Mouse (Mus musculus) Patski (cell line): ENCODE results near the gene Tmem119. TPM values are rescaled to one million over a fixed set of nuclear protein-coding genes. Genes with fewer than 3 reads are reported as not detected.
"Not testable (repeated sequence)": the region's sequence is repeated elsewhere in the genome, so short reads cannot be mapped to it uniquely, and the experiment has no call there.

Source experiments
- ATAC-seq: fragments of 100-300 bp; one replicate; pipeline ENCODE4 v1.8.0; 2021
- CTCF ChIA-PET: fragments of 350-600 bp; sonication (Branson Sonifier 250); formaldehyde crosslinking; loops from one replicate; lab custom pipeline; 2022; ENCODE audit warnings: inconsistent platforms; lab: Charles Lee
- POLR2A ChIA-PET: fragments of 350-600 bp; sonication (Branson Sonifier 250); formaldehyde crosslinking; loops from one replicate; lab custom pipeline; 2022; ENCODE audit warnings: antibody characterized with exemption, inconsistent platforms; lab: Charles Lee
- DNase-seq: peaks from one replicate; pipeline ENCODE4 v3.0.0-alpha.2; 2011; ENCODE audit warnings: low read depth, low spot score
- H3K27me3 ChIP-seq: fragments of 371-371 bp; one replicate; pipeline ENCODE4 v1.5.1; 2021
- CTCF ChIP-seq: fragments of 100-300 bp; IDR thresholded peaks from one replicate; pipeline ENCODE4 v1.5.1; 2021
- in situ Hi-C: fragments of 300-500 bp; cut with MboI; formaldehyde crosslinking; loops from 3 replicates; pipeline ENCODE4 v1.11.1; 2018; ENCODE audit warnings: low pct_unique_long_range_greater_than_20kb, mixed read lengths
- polyA plus RNA-seq: library from polyadenylated mRNA; unstranded; gene quantifications from one replicate; pipeline ENCODE4 v1.2.3, GENCODE M21; 2021

The Tmem119 gene
- polyA plus RNA-seq, 1 experiment from 2014 or later: not detected

DNA sequence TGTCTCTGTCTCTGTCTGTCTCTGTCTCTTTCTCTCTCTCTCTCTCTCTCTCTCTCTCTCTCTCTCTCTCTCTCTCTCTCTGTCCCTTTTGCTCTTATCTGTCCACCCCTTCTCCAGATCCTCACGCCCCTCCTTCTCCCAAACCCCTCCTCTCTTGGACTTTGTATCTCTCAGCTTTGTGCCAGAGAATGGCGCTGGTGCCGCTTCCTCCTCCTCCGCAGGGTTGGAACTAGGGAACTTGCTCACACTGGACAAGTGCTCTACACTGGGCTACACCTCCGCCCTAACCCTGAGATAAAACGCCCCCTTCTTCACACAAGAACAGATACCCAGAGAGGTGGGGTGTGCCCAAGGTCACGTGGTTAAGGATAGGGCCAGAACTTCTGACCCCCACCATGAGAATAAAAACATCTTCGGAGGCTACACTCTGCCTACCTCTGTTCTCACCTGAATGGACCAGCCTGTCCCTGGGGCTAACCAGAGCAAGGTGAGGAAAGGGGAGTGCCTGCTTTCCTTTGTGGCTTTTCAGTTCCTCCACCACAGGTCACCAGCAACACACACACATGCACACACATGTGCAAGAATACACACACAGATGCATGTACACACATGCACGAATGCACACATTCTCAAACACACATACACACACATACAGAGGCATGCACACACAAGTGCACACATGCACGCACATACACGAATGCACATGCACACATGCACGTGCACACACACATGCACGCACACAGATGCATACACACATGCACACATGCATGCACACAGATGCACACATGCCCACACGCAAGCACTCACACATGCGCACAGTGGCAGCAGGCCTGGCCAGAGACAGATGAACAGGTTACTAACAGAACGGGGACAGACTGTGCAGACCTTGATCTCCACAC lies 8.9 kb downstream of the Tmem119 start:
- ATAC-seq (no peak), DNase-seq (no peak)
- POLR2A ChIA-PET: no interaction called here
- TF ChIP-seq CTCF: no peak
- CTCF ChIA-PET: no interaction called here
- in situ Hi-C loops: no loop called here
- peaks cover 13% of the 10 kb centered on the region for H3K27me3 ChIP-seq

DNA sequence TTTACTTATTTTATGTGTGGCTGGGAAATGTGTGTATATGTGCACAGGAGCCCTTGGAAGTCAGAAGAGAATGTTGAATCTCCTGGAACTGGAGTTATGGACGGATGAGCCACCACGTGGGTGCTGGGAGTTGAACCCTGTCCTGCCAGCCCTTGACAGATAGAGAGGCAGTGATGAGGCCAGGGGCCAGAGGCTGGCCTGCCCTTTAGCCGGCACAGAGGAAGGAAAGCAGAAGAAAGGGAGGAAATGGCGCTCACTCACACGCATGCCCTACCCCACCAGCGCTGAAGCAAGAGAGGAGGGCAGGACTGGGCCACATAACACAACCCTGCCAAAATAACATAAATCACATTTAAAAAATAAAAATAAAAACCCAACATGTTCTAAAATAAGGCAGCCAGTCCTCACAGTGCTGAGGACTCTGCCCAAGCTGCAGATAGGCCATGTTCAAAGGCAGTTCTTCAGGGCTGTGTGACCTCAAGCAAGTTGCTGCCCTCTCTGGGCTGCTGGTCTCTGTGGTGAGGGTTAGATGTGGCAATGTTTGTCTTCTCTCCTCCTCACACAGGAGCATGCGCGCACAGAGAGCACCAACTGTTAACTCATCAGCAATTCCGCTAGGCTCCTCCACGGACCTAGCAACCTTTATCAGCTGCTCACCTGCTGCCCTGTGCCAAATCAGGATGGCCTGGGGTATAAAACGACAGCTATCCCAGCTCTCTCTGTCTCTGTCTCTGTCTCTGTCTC lies 9.7 kb downstream of the Tmem119 start:
- POLR2A ChIA-PET: no interaction called here
- DNase-seq (no peak), ATAC-seq (no peak)
- peaks cover 13% of the 10 kb centered on the region for H3K27me3 ChIP-seq
- CTCF ChIA-PET: no interaction called here
- no peak for TF ChIP-seq CTCF
- in situ Hi-C loops: no loop called here

DNA sequence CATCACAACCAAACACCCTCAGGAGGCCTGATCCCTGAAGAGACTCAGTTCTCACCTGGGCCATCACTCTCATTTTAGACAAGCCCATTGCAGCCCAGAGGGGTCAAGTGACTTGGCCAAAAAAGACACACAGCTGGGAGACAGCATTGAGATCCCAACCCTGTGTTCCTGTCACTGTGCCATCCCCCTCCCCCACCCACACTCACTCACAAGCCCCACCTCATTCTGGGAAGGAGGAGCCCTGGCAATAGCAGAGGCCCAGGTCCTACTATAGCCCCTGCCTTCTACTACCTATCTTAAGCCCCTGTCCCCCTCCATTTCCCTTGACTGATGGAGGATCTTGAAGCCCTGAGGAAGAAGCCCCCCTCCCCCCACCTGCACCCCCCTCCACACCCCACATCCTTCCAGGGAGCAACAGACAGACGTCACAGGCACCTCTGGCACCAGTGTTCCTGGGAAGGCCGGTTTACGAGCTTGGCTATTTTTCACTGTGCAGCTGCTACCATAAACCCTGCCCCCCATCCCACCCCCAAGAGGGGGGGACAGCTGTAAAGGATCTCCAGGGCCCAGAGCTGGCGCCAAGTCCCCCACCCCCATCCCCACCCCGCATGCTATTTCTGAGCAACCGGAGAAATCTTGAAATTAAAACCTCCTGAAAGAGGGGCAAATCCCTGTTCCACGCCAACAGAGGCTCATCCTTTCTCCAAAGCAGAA lies 11.1 kb downstream of the Tmem119 start:
- ATAC-seq (no peak), DNase-seq (no peak)
- in situ Hi-C loops: no loop called here
- TF ChIP-seq CTCF: no peak
- CTCF ChIA-PET: interaction anchor here (1.1 kb wide), 1 partner anchor 14 kb away, joined by 3 read pairs; no protein-coding TSS in a partner anchor
- peaks cover 7% of the 10 kb centered on the region for H3K27me3 ChIP-seq
- POLR2A ChIA-PET: no interaction called here

DNA sequence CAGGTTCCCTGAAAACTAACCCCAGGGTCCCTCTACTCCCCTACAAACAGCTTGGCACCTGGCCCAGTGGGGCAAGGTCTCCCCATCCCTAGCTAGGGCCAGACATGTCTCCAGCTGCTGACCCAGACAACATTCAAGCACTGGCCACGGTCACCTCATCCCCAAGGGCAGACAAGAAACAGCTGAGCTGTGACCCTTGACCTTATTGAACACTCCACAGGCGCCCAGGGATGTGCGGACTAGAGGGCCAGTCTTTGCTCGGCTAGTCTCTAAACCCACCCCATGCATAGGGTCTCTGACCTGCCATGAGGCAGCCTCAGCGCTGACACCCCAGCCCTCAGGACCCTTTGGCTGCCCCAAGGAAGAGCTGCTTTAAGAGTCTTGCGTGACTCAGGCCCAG lies 11.7 kb downstream of the Tmem119 start:
- in situ Hi-C loops: no loop called here
- DNase-seq (no peak), ATAC-seq (no peak)
- no peak for TF ChIP-seq CTCF
- H3K27me3 ChIP-seq: peaks cover 5% of the 10 kb centered on the region
- POLR2A ChIA-PET: no interaction called here
- CTCF ChIA-PET: interaction anchor here (1.1 kb wide), 1 partner anchor 13 kb away, joined by 3 read pairs; no protein-coding TSS in a partner anchor

DNA sequence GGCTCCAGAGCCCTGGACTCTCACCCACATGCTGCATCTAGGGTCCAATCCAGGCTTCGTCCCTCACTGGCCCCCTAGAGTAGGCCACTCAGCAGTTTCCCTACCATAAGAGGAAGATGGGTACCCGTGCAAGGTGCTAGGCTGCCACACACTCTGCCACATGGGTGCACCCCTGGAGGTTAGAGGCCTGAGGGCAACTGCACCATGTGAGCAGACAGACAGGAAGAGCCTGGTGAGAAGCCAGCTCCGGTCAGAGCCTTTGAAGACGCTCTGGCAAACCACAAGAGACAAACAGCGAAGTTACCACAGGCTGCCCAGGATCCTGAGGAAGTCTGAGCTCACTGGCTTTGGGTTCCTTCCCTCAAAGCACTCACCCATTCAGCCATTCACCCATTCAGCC lies 13.3 kb downstream of the Tmem119 start:
- in situ Hi-C loops: no loop called here
- peaks cover 5% of the 10 kb centered on the region for H3K27me3 ChIP-seq
- ATAC-seq (no peak), DNase-seq (no peak)
- ChIA-PET POLR2A (no interaction called here), CTCF (no interaction called here)
- TF ChIP-seq CTCF: no peak

DNA sequence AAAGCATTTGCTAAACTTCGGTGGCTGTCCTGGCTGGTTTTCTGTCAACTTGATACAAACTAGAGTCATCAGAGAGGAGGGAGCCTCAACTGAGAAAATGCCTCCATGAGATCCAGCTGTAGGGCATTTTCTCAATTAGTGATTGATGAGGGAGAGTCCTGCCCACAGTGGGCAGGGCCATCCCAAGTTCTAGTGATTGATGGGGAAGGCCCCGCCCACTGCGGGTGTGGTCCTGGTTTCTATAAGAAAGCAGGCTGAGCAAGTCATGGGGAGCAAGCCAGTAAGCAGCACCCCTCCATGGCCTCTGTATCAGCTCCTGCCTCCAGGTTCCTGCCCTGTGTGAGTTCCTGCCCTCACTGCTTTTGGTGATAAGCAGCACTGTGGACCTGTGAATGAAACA lies 16.2 kb downstream of the Tmem119 start:
- ATAC-seq, in situ Hi-C loops, H3K27me3 ChIP-seq, DNase-seq: not testable (repeated sequence)
- CTCF ChIA-PET: interaction anchor here (0.9 to 3.4 kb wide), 2 partner anchors 10 to 32 kb away, joined by 3 to 16 read pairs; partner anchors contain the start of gene Iscu
- POLR2A ChIA-PET: interaction anchor here (0.9 kb wide), 1 partner anchor 16 kb away, joined by 3 read pairs; the partner anchor contains the start of gene Tmem119

DNA sequence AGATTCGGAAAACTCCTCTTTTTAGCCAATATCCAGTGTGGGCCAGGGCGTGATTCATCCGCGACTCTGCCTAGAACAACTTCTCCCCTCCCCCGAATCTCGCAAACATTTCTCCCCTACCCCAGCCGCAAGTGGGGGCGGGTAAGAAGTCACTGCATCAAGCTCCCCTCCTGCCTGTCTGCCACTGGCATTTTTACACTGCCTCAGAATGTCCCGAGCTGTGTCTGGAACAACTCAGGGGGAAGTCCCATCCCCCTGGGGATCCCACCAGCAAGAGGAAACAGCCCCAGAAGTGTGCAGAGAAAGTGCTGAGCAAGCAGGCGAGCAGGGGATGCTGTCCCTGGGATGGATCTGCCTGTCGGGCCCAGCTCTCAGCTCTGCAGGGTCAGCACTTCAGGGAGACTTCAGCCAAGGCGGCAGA lies 16.7 kb downstream of the Tmem119 start:
- no peak for TF ChIP-seq CTCF
- H3K27me3 ChIP-seq: no peaks in the 10 kb centered on the region
- ChIA-PET CTCF (interaction anchor here (0.9 to 3.4 kb wide), 2 partner anchors 10 to 33 kb away, joined by 3 to 16 read pairs; partner anchors contain the start of gene Iscu), POLR2A (interaction anchor here (0.9 kb wide), 1 partner anchor 17 kb away, joined by 3 read pairs; the partner anchor contains the start of gene Tmem119)
- in situ Hi-C loops: no loop called here
- ATAC-seq (no peak), DNase-seq (no peak)

DNA sequence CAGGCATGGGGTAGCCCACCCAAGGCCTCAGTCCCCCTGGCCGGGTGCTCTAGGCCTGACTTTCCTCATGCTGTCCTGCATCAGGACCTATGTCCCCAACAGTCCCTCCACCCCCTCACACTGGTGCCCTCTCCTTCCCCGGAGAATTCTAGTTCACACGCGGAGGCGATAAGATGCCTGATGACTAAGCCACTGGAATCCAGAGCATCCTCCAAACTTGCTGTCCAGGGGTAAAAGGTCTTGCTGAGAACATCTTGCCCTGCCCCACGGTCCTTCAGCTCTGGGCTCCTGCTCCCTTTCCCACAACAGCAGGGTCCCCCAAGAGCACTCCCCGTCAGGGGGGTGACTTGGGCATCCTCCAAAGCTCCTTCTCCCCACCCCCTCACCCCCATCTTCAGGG lies 17.7 kb downstream of the Tmem119 start:
- ChIA-PET POLR2A (no interaction called here), CTCF (interaction anchor here (0.8 to 3.4 kb wide), 2 partner anchors 9 to 21 kb away, joined by 3 to 16 read pairs; partner anchors contain the start of gene Iscu)
- H3K27me3 ChIP-seq: no peaks in the 10 kb centered on the region
- in situ Hi-C loops: no loop called here
- ATAC-seq: no peak
- no peak for DNase-seq
- no peak for TF ChIP-seq CTCF

DNA sequence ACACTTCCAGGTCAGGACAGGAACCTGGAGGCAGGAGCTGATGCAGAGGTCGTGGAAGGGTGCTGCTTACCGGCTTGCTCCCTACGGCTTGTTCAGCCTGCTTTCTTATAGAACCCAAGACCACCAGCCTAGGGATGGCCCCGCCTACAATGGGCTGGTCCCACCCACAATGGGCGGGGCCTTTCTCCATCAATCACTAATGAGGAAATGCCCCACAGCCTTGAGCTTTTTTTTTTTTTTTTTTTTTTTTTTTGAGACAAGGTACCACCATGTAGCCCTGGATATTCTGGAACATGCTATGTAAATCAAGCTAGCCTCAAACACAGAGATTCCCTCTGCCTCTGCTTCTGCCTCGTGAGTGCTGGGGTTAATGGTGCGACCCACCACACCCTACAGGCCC lies 18.4 kb downstream of the Tmem119 start:
- ATAC-seq (no peak), DNase-seq (no peak)
- ChIA-PET CTCF (interaction anchor here (3.4 kb wide), 1 partner anchor 8 kb away, joined by 16 read pairs; the partner anchor contains the start of gene Iscu), POLR2A (no interaction called here)
- no peaks in the 10 kb centered on the region for H3K27me3 ChIP-seq
- in situ Hi-C loops: no loop called here
- TF ChIP-seq CTCF: no peak

DNA sequence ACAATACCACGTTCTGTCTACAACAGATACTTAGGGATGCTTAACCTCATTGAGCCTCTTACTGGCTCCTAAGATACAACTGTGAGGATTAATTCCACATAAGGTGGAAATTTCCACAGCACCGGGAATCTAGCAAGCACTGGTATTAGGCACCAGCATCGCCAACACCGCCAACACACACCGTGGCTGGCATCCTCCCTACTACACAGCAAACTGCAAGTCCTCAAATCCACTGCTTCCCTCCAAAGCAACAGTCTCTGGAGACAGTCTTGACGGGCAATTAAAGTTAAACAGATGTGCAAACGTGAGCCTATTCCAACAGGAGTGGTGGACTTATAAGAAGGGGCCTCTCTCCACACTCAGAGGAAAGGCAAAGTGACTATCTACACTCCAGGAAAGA lies 19.1 kb downstream of the Tmem119 start:
- no peaks in the 10 kb centered on the region for H3K27me3 ChIP-seq
- ChIA-PET POLR2A (no interaction called here), CTCF (no interaction called here)
- in situ Hi-C loops: no loop called here
- no peak for TF ChIP-seq CTCF
- ATAC-seq: no peak
- no peak for DNase-seq
